Mouse (Mus musculus): ENCODE measurements at regions not wholly inside any gene's neighbourhood (a gene's known extent, or its start where the extent isn't known, plus 50 kb on each side); places are given as distances from the start of the nearest gene placed in this dataset.

GRCm38 (mm10) chr13:107904851-107905250, 139.4 kb upstream of the Smim15 start:
- DNase-seq (ENCODE audit: extremely low spot score, low spot score) = no peak

GRCm38 (mm10) chr13:107904051-107904740, 140.1 kb upstream of the Smim15 start:
- DNase-seq (ENCODE audit: extremely low spot score, low spot score) = no peak

GRCm38 (mm10) chr13:107903150-107903959, 140.9 kb upstream of the Smim15 start:
- peak; percentile 33 for DNase-seq (ENCODE audit: extremely low spot score, low spot score)

- DNase-seq (ENCODE audit: extremely low spot score, low spot score) = no peak
These were observed 141.5 kb upstream of the Smim15 start for GRCm38 (mm10) chr13:107902800-107903149.

- no peak for DNase-seq (ENCODE audit: extremely low spot score, low spot score)
These were observed 144.5 kb upstream of the Smim15 start for GRCm38 (mm10) chr13:107899600-107900229.

- DNase-seq (ENCODE audit: extremely low spot score, low spot score) = no peak
These were observed 146.6 kb upstream of the Smim15 start for GRCm38 (mm10) chr13:107897646-107898045.

GRCm38 (mm10) chr13:107897184-107897583, 147.1 kb upstream of the Smim15 start:
- no peak for DNase-seq (ENCODE audit: extremely low spot score, low spot score)

- DNase-seq (ENCODE audit: extremely low spot score, low spot score) = no peak
These were observed 150.6 kb upstream of the Smim15 start for GRCm38 (mm10) chr13:107893581-107894183.

GRCm38 (mm10) chr13:107893081-107893480, 151.2 kb upstream of the Smim15 start:
- no peak for DNase-seq (ENCODE audit: extremely low spot score, low spot score)

GRCm38 (mm10) chr13:107891946-107892345, 152.3 kb upstream of the Smim15 start:
- DNase-seq (ENCODE audit: extremely low spot score, low spot score) = no peak

GRCm38 (mm10) chr13:107890866-107891821, 153.1 kb upstream of the Smim15 start:
- peak; percentile 86 for DNase-seq (ENCODE audit: extremely low spot score, low spot score)

- DNase-seq (ENCODE audit: extremely low spot score, low spot score) = peak; percentile 99
These were observed 154.0 kb upstream of the Smim15 start for GRCm38 (mm10) chr13:107889985-107890865.

GRCm38 (mm10) chr13:107889588-107889984, 154.7 kb upstream of the Smim15 start:
- DNase-seq (ENCODE audit: extremely low spot score, low spot score) = no peak

GRCm38 (mm10) chr13:107888571-107889451, 155.4 kb upstream of the Smim15 start:
- DNase-seq (ENCODE audit: extremely low spot score, low spot score) = peak; percentile 81

- no peak for DNase-seq (ENCODE audit: extremely low spot score, low spot score)
These were observed 156.1 kb upstream of the Smim15 start for GRCm38 (mm10) chr13:107888231-107888555.

- DNase-seq (ENCODE audit: extremely low spot score, low spot score) = peak; percentile 54
These were observed 156.6 kb upstream of the Smim15 start for GRCm38 (mm10) chr13:107887366-107888230.

- DNase-seq (ENCODE audit: extremely low spot score, low spot score) = no peak
These were observed 159.4 kb upstream of the Smim15 start for GRCm38 (mm10) chr13:107884836-107885235.

- no peak for DNase-seq (ENCODE audit: extremely low spot score, low spot score)
These were observed 161.9 kb upstream of the Smim15 start for GRCm38 (mm10) chr13:107882337-107882736.

All from neural tube, embryonic 10.5 days (tissue).